Mouse (Mus musculus) regulatory T cell (primary cell): ENCODE results near the gene Mpc2.

Experiments
- in situ Hi-C: fragments of 300-600 bp; cut with MboI, MseI; formaldehyde crosslinking; loops from one replicate; pipeline ENCODE4 v1.15.1; 2025; ENCODE audit warnings: high pct_unique_total_duplicates

Gene Mpc2

GRCm38 (mm10) chr1:165460360-165460800, at the start of gene Mpc2, which contains the start of gene Dcaf6:
Gene Mpc2 (plus strand): TSS chr1:165460637.
Gene Dcaf6 (minus strand): TSS chr1:165460475.
- in situ Hi-C loops = no loop called here

- in situ Hi-C loops = no loop called here
These were observed 39.0 kb upstream of the Mpc2 start for GRCm38 (mm10) chr1:165421357-165421915.

GRCm38 (mm10) chr1:165426254-165426653, 34.2 kb upstream of the Mpc2 start:
- in situ Hi-C loops = no loop called here

GRCm38 (mm10) chr1:165432883-165433282, 27.6 kb upstream of the Mpc2 start:
- in situ Hi-C loops = no loop called here

GRCm38 (mm10) chr1:165438289-165439021, 22.0 kb upstream of the Mpc2 start:
- in situ Hi-C loops = no loop called here

GRCm38 (mm10) chr1:165440788-165441187, 19.6 kb upstream of the Mpc2 start:
- in situ Hi-C loops = no loop called here

GRCm38 (mm10) chr1:165441201-165441600, 19.2 kb upstream of the Mpc2 start:
- in situ Hi-C loops = no loop called here

GRCm38 (mm10) chr1:165441719-165442118, 18.7 kb upstream of the Mpc2 start:
- in situ Hi-C loops = no loop called here

GRCm38 (mm10) chr1:165459041-165459502, 1.4 kb upstream of the Mpc2 start:
- in situ Hi-C loops = no loop called here

GRCm38 (mm10) chr1:165459503-165460181, 795 bp upstream of the Mpc2 start:
- in situ Hi-C loops = no loop called here

GRCm38 (mm10) chr1:165460801-165461377, 452 bp downstream of the Mpc2 start:
- in situ Hi-C loops = no loop called here

GRCm38 (mm10) chr1:165461681-165462080, 1.2 kb downstream of the Mpc2 start:
- in situ Hi-C loops = no loop called here

- in situ Hi-C loops = no loop called here
These were observed 2.4 kb downstream of the Mpc2 start for GRCm38 (mm10) chr1:165462861-165463260.

GRCm38 (mm10) chr1:165464574-165464973, 4.1 kb downstream of the Mpc2 start:
- in situ Hi-C loops = no loop called here

GRCm38 (mm10) chr1:165468971-165469370, 8.5 kb downstream of the Mpc2 start:
- in situ Hi-C loops = loop anchor here (5.0 kb wide), 1 partner anchor 173 kb away; no protein-coding TSS in a partner anchor

GRCm38 (mm10) chr1:165469717-165470116, 9.3 kb downstream of the Mpc2 start:
- in situ Hi-C loops = loop anchor here (5.0 kb wide), 1 partner anchor 173 kb away; no protein-coding TSS in a partner anchor

GRCm38 (mm10) chr1:165471490-165471889, 11.1 kb downstream of the Mpc2 start:
- in situ Hi-C loops = no loop called here

GRCm38 (mm10) chr1:165484688-165485233, 24.3 kb downstream of the Mpc2 start, which contains the start of gene Adcy10:
Gene Adcy10 (plus strand): TSS chr1:165485183.
- in situ Hi-C loops = no loop called here

GRCm38 (mm10) chr1:165486108-165486507, 25.7 kb downstream of the Mpc2 start:
- in situ Hi-C loops = no loop called here

GRCm38 (mm10) chr1:165489197-165489596, 28.8 kb downstream of the Mpc2 start:
- in situ Hi-C loops = no loop called here

GRCm38 (mm10) chr1:165498856-165499255, 38.4 kb downstream of the Mpc2 start:
- in situ Hi-C loops = no loop called here
